Mouse (Mus musculus): Measurements from ENCODE around the gene Mbd5.

Mbd5 gene

DNA sequence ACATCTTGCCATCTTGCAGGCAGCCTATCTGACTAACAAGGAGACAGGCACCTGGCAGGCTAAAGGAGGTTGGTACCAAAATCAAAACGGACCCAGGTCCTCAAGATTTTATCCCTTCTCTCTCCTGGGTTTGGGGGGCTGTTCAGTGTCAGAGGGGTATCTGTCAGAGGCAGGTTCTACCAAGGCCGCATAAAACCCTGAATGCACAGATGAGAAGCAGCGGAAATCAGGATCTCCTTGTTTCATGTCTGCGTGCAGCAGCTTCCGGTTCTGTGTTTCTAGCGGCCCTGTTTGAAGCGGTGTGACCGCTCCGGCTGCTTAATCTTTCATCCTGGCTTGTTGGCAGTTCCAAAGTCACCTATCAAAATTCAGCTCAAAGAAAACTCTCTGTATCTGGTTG is 386.0 kb downstream of the Mbd5 start:
- no peak for DNase-seq (ENCODE audit: extremely low spot score, low spot score)

DNA sequence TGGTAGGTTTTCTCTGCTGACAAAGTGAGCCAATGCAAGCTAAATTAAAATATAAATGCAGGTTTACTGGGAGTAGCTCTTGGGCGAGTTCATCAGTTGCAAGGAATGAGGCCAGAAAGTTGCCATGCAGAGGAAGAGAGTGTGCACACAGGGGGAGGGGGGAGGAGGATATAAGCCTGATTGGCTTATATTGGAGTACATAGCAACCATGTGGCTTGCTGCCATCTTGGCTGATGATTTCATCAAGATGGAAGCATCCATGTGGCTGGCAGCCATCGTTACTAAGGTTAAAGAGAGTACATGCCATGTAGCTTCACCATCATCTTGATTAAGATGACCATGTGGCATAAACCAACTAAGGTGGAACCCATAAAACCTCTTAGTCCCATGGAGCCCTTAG is 395.0 kb downstream of the Mbd5 start:
- DNase-seq (ENCODE audit: extremely low spot score, low spot score), result no peak

DNA sequence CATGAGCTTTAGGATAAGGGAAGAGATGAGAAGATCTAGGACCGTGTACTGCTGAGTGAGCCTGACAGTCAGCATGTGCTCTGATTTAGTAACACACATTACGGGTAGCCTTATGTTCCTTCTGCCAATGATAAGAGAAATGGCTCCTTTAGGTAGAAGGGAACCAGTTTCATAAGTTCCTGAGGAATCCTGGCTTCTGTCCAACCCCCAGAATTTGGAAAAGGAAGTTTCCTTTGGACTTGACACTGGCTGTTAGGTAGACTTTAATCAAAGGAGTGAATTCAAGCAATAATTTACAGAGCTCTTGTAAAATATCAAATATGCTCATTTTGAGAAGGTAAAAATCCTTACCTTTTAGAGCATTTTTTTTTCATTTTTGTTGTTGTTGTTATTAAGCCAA is 396.5 kb downstream of the Mbd5 start:
- no peak for DNase-seq (ENCODE audit: extremely low spot score, low spot score)

DNA sequence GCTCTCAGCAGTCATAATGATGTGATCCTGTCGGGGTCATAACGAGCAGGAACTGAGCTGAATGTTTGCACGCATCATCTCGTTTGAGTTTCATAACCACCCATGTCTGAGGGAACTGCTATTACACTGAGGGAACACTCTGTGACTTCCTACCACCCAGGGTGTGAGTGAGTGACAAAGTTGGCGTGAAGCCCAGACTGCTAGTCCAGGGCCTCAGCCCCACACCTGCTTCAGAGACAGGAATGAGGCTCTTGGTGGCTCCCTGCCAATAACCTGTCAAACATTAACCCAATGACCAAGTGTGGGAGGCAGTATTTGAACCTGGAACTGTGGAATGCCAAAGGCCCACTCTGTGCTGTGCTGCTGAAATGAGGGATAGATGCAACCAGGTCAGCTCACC is 400.5 kb downstream of the Mbd5 start:
- DNase-seq (ENCODE audit: extremely low spot score, low spot score), result no peak

DNA sequence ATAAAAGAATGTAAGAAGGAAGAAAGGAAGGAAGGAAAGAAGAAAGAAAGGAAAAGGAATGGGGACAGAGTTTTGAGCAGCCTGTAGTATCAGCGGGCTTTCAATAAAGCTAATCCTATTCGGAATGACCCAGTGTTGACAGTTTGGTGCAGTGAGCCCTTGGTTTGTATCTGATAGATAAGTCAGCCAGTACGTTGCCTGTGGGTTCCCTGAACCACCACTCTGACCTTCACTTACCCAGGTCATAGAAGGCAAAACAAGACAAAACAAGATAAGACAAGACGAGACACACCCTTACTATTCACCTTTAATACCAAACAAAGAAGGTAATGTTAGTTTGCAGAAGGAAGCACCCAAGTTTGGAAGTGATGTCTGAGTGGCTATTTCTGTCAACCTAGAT is 401.5 kb downstream of the Mbd5 start:
- DNase-seq (ENCODE audit: extremely low spot score, low spot score), result no peak

DNA sequence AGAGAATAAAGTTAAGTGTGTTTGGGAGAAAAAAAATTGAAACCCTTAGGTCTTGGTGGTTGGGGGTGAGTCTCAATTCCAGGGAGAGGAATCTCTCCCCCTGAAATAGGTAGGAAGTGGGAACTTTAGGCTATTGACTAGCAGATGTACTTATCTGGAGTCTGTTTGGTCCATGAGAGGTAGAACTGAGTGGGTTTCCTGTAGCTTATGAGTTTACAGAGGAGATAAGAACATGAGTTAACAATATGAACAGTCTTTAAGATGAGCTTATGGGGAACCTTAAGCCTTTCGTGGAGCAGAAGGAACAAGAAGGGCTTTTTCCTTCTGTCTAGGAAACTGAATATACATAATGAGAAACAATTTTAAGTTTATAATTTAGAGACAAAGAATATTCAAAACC is 404.8 kb downstream of the Mbd5 start:
- no peak for DNase-seq (ENCODE audit: extremely low spot score, low spot score)

DNA sequence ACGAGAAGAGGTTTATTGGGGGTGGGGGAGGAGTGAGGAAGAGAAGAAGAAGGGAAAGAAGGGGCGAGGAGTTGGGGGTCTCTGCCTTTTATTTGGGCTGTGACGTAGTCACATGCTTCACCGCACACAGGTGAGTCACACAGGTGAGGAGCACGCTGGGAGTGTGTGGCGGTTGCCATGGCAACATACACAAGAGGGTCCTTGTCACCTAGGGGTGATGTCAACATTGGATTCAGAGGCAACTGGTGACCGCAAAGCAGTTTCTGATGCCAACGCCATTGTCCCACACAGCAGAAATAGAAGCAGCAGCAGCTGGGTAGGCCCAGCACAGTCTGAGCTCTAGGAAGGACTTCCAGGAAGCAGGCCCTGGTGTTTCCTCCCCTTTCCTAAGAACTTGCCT is 406.6 kb downstream of the Mbd5 start:
- no peak for DNase-seq (ENCODE audit: extremely low spot score, low spot score)

DNA sequence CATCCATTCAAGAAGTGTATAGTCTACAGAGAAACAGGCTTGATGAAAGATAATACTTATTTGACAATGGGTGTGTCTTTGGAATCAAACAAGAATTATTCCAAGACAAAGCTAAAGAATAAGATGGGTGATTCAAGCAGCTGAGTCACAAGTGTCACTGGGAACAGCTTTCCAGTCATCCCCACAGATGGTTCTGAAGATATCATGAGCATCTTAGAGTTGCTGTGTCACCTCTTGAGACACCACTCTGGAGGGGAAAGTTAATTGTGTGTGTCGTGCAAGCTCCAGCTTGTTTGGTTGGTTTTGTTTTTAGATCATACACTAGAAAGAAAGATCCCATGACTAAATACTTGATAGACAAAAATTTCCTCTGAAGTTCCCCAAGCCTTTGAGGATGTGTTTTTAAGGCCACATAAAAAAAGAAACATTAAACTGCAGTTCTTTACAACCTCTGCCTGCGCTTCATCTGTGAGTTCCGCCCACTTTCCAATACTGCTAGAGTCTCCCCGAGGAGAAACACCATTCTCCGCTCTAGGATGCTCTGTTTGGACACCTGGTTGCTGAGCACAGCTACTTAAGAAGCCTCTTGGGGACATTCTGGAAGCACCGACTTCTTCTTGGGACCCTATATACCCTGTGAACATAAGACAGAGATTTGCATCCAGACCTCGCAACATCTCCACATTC is 409.0 kb downstream of the Mbd5 start:
- DNase-seq (ENCODE audit: extremely low spot score, low spot score), result no peak

DNA sequence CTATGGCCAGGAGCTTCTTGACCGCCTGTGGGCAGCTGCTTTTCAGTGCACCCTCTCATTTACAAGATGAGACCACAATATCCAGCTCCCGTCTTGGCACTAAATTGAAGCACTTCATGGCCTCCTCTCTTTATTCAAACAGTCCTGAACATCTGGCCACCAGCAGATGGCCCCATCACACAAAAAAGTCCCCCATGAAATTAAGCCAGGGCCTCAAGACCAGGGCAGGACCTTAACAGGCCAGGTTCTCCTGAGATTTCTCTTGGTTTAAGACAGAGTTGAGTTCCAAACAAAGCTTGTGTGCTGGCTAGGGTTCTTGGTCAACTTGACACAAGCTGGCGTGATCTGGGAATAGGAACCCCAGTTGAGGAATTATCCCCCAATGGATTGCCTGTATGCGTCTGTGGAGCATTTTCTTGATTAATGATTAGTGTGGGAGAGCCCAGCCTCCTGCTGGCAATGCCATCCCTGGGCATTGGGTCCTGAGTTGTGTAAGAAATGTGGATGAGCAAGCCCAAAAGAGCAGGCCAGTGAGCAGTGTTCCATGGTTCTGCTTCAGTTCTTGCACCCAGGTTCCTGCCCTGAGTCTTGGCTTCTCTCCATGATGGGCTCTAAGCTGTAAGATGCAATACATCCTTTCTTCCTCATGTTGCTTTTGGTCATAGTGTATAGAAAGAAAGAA is 409.7 kb downstream of the Mbd5 start:
- peak; percentile 30 for DNase-seq (ENCODE audit: extremely low spot score, low spot score)

DNA sequence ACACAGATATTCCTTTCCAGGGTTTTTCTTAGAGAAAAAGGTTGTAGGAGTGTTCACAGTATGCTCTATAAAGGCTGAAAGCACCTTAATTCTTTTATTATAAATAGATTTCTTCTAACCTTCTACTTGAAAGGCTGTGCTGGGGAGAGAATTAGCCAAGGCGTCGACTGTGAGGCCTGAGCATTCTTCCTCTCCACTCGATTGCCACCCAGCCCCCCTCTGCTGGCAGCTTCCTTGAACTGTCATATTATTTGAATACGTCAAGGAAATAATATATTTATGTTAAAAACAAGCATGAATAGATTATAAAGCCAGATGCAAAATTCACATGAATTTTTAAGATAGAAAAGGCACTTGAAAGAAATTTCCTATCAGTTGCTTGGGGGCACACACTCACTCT is 410.4 kb downstream of the Mbd5 start:
- DNase-seq (ENCODE audit: extremely low spot score, low spot score), result no peak

DNA sequence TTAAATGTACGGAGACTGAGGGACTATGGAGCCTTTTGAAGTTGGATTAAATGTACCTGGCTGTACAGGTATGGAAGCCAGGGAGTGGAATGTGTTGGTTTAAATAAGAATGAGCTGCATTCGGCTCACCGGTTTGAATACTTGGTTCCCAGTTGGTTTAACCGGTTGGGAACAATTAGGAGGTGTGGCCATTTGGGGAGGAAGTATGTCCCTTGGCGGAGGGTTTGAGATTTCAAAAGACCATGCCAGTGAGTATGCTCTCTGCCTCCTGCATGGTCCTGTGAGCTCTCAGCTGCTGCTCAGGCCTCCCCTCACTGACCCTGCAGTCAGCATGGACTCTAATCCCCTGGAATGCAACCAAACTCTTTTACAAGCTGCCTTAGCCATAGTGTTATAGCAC is 415.2 kb downstream of the Mbd5 start:
- no peak for DNase-seq (ENCODE audit: extremely low spot score, low spot score)

DNA sequence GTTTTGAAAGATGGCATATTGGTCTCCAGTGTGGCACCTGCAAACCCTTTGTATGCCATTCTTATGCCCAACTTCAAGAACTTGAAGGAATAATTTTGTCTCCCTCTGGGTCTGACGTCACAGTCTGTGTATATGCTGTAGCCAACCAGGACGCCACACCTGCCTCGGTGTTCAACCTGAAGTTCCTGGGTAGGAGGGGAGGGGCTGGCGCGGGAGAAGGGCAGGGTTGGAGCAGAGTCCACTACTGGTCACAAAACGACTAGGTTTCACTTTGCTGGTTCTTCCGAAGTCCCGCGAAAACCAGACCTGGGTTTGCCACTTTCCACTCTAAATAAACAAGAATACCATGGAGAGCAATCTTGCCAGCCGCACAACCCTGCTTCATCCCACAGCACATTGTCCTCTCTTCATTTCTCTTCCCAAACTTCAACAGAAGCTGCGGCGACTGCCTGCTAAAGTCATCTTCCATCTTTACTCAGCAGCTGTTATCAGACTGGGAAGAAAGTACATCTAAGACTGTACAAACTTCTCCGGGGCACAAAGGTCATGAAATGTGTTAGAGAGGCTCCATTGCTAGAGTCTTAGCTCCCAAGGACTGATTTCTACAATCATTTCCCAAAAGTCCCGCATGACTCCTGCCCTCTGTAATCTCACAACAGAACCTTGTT is 417.7 kb downstream of the Mbd5 start:
- DNase-seq (ENCODE audit: extremely low spot score, low spot score), result no peak

DNA sequence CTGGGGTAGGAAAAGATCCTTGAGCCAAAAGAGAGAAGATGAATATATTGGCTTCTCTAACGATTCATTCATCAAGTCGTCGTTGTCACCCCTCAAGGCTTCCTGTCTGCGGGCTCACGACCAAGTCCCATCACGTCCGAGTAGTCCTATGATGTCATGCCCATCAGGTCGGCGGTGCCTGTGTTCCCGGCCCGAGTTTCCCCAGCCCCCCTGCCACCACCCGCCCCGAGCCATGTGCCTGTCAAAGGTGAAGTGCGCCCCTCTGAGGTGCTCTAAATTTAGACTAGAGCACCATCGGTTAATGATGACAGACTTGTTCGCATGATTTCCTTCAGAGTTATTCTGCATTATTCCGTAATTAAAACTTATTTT is 418.2 kb downstream of the Mbd5 start:
- DNase-seq (ENCODE audit: extremely low spot score, low spot score), result no peak

DNA sequence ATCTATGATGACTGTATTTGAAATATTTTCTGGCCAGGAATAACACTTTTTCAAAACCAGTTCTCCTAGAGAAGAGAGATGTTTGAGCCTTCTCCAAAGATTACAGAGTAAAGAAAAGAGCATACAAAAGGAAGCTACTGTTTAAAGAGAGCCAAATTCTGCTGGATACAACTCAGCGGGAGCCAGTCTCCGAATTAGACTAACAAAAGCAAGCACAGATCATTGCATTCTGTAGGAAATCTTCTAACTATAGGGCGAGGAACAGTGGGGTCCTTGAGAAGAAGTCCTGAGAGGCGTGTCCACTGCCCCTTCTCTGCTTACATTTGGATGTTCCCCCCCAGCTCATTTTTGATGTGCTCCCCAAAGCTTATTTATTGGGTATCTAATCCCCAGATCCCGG is 422.3 kb downstream of the Mbd5 start:
- no peak for DNase-seq (ENCODE audit: extremely low spot score, low spot score)

DNA sequence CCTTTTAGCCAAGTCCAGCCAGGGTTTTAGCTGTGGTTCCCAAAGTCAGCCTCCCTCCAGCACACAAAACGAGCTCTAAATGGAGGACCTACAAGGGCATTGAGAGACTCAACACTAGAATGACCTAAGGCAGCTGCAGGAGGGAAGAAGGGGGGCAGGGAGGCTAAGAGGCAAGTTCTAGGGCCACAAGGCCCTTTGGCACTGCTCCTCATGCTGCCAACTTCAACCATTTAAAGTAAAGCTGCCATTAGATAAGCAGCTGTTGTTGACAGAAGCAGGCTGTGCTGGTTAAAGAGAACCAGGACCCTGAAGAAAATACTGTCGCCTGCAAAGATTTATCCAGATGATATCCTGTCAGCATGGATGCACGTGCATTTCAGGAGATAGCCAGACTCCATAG is 423.3 kb downstream of the Mbd5 start:
- no peak for DNase-seq (ENCODE audit: extremely low spot score, low spot score)
